Mouse (Mus musculus) B cell, adult 2 months (primary cell): ENCODE measurements at regions not wholly inside any gene's neighbourhood (a gene's known extent, or its start where the extent isn't known, plus 50 kb on each side); places are given as distances from the start of the nearest gene placed in this dataset.
A peak's percentile ranks its signal among the peaks of the same experiment; 100 is the strongest.

Experiments used
- DNase-seq, 2 experiments: peaks; one replicate each; pipeline ENCODE4 v3.0.0; 2022

DNA sequence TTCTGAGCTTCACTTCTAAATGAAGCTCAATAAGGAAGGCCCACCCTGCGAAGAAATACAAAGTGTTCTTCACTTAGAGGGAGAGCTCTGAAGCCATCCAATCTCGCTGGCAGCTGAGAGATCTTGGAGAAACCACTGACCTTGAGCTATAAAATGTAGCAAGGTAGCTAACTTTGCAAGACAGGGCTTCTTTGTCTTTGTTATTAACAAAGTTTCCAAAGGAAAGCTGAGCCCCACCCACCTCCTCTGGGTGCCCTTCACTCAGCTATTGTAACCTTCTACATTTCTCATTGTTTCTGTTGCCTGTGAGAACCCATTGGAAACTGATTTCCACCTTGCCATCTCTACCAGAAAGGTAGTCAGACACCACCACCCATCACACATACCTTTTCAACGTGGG, 57.2 kb upstream of the Usp9x start:
- DNase-seq, result no peak

DNA sequence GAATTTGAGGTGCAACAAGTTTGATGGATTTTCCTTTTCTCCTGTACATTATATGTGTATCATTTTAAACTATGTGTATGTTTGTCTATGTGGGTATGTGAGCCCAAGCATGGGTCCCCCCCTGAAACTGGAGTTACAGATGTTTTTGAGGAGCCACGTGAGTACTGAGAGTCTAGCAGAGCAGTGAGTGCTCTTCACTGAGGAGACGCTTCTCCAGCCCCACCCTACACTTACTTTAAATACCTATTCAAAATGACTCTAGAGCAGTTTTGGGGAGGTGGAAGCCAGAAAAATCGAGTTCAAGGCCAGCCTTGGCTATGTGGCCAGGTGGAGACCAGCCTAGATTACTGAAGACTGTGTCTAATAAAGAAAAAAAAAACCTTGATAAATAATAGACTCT, 58.2 kb upstream of the Usp9x start:
- DNase-seq, result no peak

DNA sequence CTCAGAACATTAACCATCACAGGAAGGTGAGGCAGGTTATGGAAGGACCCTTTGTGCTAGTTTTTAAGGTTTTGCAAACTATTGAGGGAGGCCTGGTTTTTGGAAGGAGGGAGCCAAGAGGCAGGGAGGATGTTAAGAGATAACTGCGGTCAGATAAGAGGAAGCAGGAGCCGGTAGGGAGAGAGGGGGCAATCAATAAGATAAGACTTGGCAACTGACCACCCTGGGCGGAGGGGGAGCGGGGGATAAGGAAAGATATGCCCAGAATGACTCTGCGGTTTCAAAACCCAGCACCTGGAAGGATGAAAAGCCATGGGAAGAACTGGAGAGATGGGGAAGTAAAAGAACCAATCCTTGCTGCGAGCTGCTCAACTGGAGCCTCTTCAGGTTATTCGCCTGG, 80.5 kb upstream of the Usp9x start:
- DNase-seq, result no peak

DNA sequence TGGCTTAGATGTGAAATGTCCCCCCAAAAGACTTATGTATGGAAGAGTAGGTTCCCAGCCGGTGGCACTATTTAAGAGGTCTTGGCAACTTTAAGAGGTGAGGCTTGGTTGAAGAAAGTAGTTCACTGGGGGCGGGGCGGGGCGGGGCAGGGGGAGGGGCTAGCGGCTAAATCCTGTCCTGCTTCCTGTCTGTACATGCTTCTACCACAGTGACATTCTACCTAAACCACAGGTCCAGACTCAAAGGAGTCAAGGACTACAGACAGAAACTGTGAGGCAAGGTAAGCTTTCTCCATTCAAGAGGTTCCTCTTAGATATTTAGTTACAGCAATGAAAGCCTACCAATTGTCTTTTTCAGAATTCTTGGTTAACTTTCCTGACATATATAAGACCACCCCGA, 93.6 kb upstream of the Usp9x start:
- DNase-seq, result no peak

DNA sequence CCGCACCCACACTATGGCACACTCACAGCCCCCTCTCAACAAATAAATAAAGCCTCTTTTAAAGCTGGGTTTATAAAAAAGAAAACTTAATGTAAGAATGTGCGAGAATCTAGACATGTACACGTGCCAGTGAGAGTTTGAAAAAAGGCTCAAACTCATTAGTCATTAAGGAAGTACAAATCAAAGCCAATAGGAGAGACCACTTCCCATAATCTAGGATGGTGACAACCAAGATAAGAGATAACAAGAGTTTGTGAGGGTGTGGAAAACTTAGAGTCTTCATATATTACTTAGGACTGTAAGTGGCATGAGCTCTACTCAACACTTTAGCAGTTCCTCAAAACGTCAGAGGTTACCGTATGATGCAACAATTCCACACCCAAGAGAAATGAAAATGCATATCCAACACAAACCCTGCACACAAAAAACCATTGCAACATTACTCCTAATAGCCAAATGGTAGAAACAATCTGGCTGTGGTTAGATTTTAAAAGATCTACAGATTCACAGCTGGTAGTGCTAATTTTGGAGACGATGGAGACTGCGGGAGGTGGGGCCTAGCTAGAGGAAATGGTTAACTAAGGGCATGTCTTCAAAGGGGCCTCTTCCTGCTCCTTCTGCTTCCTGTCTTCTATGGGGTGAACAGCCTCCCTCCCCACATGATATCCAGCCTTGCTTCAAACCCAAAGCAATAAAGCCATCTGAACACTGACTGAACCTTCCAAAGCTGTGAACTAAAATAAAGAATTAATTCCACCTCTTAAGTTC, 102.1 kb upstream of the Usp9x start:
- no peak for DNase-seq

DNA sequence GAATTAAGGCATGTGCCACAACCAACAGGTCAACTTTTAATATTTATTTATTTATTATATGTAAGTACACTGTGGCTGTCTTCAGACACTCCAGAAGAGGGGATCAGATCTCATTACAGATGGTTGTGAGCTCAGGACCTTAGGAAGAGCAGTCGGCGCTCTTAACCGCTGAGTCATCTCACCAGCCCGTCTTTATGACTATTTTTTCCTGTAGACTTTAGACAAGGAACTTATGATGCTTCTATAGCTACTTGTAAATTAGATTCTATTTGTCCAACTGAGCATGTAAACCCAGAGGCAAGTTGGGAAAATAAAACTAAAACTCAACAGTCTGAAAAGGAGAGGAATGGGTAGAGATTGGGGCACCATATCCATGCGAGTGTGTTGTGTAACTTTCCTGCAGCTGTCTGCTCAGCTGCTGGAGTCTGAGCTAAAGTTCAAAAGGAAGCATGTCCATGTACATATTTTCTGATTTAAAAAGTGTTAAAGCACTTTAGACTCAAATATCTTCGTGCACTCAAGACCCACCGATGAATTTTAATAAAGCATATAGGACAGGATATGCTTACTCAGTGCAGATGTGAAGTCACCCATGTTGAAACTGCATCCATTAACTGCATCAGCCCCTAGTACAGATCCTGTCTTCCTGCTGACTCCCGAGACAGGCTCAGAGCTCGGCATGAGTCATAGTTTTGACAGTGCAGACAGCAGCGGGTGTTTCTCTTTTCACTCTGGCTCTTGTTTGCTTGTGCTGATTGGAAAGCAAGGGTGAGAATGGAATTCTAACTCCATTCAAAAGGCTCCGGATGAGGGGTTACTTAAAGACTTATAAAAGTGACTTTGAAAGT, 111.6 kb upstream of the Usp9x start:
- DNase-seq, result no peak

DNA sequence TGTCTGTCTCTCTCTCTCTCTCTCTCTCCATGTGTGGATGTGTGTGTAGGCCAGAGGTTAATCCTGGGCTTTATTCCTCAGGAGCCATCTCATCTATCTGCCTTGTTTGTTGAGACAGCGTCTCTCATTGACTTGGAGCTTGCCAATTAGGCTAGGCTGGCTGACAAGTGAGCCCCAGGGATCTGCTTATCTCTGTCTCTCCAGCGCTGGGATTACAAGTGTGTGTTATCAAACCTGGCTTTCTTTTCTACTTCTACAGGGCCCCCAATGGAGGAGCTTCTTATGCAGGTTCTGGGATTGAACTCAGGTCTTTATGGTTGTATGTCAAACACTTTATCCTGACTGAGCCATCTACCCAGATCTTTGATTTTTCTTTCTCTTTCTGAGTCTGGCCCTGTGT, 112.4 kb upstream of the Usp9x start:
- DNase-seq, result no peak

DNA sequence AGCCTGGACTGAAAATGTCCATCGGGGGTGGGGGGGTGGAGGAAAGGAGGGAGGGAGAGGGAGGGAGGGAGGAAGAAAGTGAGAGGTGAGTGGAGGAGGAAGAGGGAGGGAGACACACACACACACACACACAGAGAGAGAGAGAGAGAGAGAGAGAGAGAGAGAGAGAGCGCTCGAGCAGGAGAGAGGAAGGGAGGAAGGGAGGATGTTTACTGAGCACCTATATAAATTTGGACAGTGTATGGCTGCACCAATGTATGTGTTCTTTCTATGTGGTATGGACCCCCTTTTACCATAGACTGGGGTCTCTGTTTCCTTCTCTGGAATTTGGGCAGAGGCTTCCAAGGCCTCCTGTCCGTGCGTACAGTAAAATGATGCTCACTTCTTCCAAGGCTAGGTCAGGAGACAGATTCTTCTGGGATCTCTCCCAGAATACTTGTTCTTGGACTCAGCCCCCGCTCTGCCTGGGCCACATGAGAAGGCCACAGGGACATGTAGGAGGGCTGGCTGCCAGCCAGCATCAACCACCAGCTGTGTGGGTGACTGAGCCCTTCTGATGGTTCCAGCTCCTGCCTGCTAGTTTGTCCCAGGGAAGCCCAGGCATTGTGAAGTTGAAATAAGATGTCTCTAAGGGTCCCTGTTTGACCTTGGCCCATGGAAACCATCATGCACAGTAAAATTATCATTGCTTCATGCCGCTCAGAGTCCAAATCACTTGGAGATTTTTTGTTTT, 120.2 kb upstream of the Usp9x start:
- no peak for DNase-seq

DNA sequence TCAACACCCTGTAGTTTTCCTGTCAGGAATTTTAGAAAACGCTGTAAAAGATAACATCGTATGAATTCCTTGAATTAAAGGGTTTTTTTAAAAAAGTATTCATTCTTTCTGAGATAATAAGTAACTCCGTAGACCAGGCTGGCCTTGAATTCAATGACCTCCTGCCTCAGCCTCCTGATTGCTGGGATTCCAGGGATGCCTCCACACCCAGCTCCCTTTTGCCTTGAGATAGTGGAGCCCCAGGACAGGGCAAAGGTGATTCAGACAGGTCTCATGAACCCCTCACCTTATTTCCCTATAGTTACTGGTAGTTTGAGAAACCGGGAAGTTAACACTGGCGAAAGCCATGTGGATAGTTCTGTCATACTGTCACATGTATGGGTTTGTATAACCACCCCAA, 128.8 kb upstream of the Usp9x start:
- DNase-seq, result no peak

DNA sequence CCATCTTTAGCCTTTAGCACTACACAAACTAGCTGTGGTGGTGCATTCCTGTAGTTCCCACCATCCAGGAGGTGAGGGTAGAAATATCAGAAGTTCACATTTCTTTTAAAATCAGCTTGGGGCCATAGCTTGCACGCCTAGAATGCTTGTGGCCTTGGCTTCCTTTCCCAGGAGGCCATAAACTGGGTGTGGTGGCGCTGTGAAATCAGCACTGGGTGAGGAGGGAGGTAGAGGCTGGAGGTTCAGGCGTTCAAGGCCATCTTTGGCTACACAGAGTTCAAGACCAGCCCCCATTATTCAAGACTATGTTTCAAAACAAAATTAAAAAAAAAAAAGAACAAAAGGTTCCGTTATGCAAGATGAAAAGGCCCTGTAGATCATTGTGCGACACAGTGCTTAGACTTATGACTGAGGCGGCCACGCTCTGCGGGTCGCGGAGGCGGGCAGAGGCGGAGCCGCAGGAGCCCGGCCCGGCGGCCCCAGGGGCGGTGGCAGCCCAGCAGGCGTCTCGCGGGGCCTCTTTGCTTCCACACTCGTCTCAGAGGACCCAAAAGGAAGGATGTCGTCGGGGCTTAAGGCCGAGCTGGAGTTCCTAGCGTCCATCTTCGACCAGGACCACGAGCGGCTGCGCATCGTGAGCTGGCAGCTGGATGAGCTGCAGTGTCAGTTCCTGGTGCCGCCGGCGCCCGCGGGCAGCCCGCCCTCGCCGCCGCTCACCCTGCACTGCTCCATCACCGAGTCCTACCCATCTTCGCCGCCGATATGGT, 134.7 kb upstream of the Usp9x start:
- DNase-seq, result peak; percentile 62 to 68

DNA sequence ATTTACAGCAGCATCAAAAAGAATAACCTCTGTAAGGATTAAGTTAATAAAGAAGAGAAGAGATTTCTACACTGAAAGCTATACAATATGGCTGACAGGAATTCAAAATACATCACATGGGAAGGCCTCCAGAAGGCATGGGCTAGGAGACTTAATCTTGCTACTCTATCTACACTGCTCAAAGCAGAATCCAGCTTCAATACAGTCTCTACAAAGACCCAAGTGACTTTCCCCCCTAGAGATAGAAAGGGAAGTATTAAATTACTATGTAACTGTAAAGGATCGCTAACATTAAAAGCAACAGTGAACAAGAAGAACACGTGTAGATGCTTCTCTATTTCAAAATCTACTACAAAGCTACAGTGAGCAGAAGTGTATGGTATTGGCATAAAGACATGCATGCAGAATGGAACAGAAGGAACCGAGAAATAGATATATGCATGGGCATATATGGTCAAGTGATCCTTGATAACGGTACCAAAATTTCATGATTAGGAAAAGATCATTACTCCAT, 137.9 kb upstream of the Usp9x start:
- no peak for DNase-seq

DNA sequence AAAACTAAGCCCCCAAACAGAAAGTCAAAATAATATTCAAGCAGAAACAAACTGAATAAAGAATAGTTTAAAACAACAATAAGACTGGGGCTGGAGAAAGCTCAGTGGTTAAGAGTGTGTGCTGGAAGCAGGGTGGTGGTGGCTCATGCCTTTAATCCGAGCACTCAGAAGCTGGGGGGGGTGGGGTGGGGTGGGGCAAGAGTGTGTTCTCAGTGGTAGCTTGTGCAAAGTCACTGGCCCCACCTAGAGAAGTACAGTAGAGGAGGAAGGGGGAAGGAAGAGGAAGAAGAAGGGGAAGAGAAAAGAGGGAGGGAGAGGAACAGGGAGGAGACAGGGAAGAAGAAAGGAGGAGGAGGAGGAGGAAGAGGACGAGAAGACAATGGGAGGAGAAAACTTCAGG, 141.1 kb upstream of the Usp9x start:
- DNase-seq, result no peak

DNA sequence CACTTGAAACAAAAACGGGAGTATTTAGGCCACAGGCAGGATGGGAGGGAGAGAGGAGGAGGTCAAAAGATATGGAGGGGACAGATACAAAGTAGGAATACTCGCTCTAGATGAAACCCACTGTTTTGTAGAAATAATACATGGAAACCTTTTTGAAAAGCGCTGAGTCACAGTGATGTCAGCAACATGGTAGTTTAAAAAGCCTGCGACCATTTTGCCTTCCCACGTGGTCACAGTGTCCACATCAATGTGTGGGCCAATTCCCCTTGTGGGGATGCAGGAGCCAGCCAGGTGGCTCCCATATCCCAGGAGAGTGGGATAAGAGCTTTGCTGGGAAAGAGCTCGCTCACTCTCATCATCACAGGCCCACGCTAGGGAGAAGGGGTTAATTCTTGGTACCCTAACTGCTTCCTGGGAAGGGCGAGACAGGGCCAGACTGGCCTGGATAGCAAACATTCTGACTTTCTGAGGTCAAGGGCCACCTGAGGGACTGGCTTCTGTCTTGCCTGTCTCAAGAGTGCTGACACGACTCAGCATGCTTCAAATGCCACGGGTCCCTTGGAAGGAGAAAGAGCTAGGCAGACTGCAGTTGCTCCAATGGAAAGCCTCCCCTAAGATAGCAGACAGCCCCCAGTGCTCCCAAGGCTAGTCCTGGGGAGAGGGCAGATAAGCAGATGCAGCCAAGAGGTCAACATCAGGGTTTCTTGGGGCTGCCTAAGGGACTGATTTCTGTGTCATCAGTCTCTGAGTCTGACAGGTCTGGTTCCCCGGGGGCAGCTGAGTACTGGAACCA, 143.3 kb upstream of the Usp9x start:
- DNase-seq, result no peak

DNA sequence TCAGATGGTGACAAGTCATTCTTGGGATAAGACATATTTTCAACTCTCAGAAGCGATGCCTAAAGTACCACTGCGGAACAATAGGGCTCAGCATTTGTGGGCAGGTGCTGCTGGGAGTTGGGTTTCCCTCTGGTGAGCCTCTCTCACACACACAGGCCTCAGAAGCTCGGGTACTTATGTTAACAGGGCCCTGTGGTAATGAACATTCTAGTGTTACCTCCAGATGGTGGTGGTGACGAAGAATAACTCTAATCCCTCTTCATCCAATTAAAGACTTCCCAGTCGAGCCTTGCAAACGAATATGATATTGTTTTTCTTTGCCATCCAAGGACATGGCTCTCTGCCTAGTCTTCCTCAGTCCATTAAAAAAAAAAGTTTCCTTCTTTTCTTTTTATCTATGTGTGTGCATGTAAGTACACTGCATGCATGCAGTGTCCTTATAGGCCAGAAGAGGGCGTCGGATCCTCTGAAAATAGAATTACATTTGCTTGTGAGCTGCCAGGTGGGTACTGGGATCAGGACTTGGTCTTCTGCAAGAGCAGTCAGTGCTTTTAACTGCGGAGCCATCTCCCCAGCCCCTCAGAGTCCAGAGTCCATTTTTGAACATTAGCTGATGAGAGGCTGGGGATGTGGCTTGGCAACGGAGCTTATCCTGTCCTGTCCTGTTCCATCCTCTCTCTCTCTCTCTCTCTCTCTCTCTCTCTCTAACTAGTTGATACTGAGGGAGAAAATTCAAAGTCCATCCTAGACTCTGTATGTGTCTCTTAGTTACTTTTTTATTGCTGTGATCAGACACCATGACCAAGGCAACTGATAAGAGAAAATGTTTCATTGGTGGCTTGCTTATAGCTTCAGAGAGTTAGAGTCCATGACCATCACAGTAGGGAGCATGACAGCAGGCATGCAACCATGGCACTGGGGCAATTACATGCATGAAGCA, 146.3 kb upstream of the Usp9x start:
- no peak for DNase-seq

DNA sequence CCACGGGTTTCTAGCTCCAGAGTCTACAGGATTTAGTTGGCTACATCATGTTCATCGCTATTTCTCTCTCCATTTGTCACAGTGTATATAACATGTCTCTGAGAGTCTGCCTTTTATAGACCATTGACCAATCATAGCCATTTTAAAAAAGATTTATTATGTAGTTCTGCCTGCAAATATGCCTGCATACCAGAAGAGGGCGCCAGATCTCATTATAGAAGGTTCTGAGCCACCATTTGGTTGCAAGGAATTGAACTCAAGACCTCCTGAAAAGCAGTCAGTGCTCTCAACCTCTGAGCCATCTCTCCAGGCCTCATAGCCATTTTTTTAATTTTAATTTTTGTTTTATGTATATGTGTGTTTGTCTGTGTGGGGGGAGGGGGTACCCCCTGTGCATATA, 151.7 kb upstream of the Usp9x start:
- DNase-seq, result peak; percentile 17 to 19

DNA sequence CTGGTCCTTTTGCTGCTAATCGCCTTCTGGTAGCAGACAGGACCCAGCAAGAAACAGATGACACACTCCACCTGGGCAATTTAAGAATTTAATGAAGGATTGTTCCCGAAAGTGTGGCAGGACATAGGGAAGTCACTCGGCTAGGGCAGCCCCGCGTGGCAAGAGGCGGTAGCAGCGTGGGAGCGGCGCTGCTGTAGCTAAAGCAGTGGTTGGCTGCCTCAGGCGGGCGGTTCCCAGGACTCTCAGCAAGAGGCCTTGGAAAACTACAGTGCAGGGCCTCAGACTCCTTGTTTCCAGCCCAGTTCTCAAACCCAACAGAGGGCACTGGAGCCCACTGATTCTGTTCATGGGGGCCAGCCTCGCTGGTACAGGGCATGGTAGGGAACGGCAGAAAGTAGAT, 154.2 kb upstream of the Usp9x start:
- DNase-seq, result no peak

DNA sequence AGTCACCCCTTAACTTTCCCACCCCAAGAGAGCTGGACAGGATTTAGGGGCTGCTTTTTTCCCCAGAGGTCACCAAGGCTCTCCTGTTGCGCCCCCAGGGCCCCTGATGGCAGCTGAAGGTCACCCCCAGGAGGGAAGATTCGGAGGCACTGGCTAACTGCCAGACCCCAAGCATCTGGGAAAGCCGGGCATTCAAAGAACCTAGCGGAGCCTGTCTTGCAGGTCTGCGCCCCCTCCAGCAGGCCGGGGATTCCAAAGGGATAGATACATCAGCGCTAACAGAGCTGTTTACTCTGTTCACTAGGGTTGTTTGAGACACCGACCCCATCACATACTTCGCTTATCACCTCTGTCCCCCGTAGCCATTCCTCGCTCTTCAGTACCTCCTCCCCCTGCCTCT, 154.6 kb upstream of the Usp9x start:
- DNase-seq, result no peak

DNA sequence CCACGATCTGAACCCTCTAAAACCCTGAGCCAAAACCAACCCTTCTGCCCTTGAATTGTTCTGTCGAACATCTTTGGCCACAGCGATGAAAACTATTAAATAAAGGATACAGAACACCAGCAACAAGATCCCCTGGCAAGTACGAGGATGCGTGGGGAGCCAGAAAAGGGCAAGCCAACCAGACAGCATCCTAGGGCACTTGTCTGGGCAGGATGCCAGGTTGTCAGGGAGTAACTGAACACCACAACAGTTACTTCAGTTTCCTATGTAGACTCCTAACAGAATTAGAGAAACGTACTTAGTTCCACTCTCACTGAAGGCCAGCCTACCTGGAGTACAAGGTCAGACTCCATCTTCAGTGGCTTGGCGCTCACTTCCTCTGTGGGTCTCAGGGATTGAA, 138.4 kb upstream of the Med14 start:
- DNase-seq, result no peak

DNA sequence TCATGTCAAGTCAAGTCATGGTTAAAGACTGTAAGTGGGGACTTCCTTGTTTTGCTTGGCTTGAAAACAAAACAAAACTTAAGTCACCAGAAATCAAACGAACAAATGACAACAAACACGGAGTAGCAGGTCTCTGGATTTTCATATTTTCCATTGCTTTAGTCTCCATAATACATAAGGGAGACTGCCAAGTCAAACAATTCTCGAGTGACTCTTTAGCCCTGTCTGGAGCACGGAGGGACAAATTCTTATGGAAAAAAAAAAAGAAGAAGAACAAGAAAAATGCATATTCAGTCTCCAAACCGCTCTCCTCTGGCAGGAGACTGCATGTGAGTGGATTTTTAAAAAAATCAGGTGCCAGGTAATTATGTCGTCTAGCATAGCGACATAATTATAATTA, 129.6 kb upstream of the Med14 start:
- DNase-seq, result no peak

DNA sequence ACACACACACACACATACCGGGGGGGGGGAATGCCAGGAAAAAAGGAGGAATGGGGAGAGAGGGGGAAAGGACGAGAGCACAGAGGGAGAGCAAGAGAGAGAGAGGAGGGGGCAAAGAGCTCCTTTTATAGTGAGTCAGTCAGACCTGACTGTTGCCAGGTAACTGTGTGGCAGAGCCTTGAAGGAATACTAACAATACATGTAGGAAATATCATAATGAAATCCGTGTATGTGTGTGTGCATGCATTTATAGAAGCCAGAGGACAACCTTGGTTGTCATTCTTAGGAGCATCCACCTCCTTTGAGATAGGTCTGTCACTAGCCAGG, 127.6 kb upstream of the Med14 start:
- DNase-seq, result no peak
